Mouse (Mus musculus) small intestine, adult 2 months (tissue): ENCODE data around the gene Med31. TPM values are rescaled to one million over a fixed set of nuclear protein-coding genes. Genes with fewer than 3 reads are reported as not detected.
"Not testable (repeated sequence)": the region's sequence is repeated elsewhere in the genome, so short reads cannot be mapped to it uniquely, and the experiment has no call there.

ENCODE experiments used
- H3K27ac ChIP-seq: fragments of 200-500 bp; 2 replicates; pipeline ENCODE4 v1.5.1; 2012; ENCODE audit warnings: low read depth, low read length, control low read depth, inconsistent platforms; ENCODE audit not compliant: insufficient read depth
- H3K27me3 ChIP-seq: fragments of 200-500 bp; 2 replicates; pipeline ENCODE4 v1.6.1; 2012; ENCODE audit warnings: mild to moderate bottlenecking, moderate library complexity, low read length, inconsistent platforms; ENCODE audit not compliant: control insufficient read depth, insufficient read depth
- H3K36me3 ChIP-seq: fragments of 200-500 bp; 2 replicates; pipeline ENCODE4 v1.6.1; 2012; ENCODE audit warnings: mild to moderate bottlenecking, low read length, control low read depth, inconsistent platforms; ENCODE audit not compliant: control insufficient read depth, insufficient read depth
- H3K4me1 ChIP-seq: fragments of 200-500 bp; 2 replicates; pipeline ENCODE4 v1.6.1; 2012; ENCODE audit warnings: low read length, inconsistent platforms, mixed read lengths; ENCODE audit not compliant: control insufficient read depth, insufficient read depth, insufficient read length
- H3K4me3 ChIP-seq: fragments of 200-500 bp; 2 replicates; pipeline ENCODE4 v1.5.1; 2012; ENCODE audit warnings: low read depth, mild to moderate bottlenecking, control low read depth, inconsistent platforms, low read length, moderate library complexity
- CTCF ChIP-seq: fragments of 200-500 bp; IDR thresholded peaks from 2 replicates; pipeline ENCODE4 v1.5.1; 2012; ENCODE audit warnings: low read depth, mild to moderate bottlenecking, control low read depth, inconsistent platforms, low read length, moderate library complexity, mixed read lengths; ENCODE audit not compliant: insufficient replicate concordance, insufficient read length; ENCODE audit errors: extremely low read depth
- POLR2A ChIP-seq: fragments of 200-500 bp; IDR thresholded peaks from 2 replicates; pipeline ENCODE4 v1.6.1; 2012; ENCODE audit warnings: low read depth, mild to moderate bottlenecking, control low read depth, inconsistent platforms, low read length, moderate library complexity
- WGBS: fragments of 180-500 bp; shearing (Covaris S2); methylation state at CpG from one replicate; pipeline ENCODE4 v1.1.7; 2018; 5-methylcytosine and 5-hydroxymethylcytosine counted together
- polyA plus RNA-seq: library from polyadenylated mRNA; depleted of rRNA; stranded (reverse); fragments of >200 nt; gene quantifications from 2 replicates; pipeline ENCODE4 v1.2.3, GENCODE M21; 2012; rRNA removed

Gene Med31
- polyA plus RNA-seq, 1 experiment, result 3.7 TPM

GRCm38 (mm10) chr11:72176553-72176952 lies 38.8 kb downstream of the Med31 start:
- Histone ChIP-seq H3K27ac (no peak overlapping the region), H3K4me3 (no peak overlapping the region), H3K36me3 (peaks cover 34% of the 10 kb centered on the region), H3K4me1 (no peaks in the 10 kb centered on the region), H3K27me3 (no peaks in the 10 kb centered on the region)
- WGBS, result 85% methylated on average over 3 of the region's 3 CpGs
- TF ChIP-seq POLR2A (no peak), CTCF (no peak)

DNA sequence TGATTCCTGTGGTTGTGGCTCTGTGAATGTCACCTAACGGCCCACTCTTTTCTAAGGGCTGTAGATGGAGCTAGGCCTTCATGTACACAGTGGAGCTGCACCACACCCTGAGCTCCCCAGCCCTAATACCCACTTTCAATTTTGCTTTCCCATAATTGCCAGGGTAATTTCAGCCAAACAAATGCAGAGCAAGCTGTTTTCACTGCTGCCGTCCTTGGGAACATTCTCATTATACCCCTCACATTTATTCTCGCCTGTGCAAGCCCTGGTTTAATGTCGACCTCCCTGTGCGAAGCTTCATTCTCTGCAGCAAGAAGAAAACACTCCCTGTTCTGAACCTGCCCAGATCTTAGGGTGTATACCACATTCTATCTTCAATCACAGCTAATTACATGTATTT lies 39.4 kb downstream of the Med31 start:
- 93% methylated on average over 5 of the region's 5 CpGs for WGBS

DNA sequence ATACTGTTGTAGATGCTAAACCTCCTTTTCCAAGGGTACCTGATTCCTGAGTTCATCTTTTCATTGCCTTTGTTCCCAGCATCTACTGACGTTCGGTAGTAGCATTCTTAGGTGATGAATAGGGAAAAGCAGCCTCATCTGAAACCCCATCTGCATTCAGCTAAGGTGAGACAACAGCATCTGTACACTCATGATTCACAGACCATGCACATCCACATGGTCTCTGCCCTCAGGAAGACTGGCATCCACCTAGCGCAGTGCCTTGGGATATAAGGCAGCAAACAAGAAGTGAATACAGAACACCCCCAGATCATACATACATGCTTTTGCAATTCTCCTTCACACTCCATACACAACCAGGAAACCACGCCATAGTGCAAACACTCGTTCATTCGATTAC lies 40.7 kb downstream of the Med31 start:
- Histone ChIP-seq H3K4me1 (no peaks in the 10 kb centered on the region), H3K27ac (no peak overlapping the region), H3K4me3 (no peak overlapping the region), H3K27me3 (no peaks in the 10 kb centered on the region), H3K36me3 (peaks cover 32% of the 10 kb centered on the region)
- TF ChIP-seq CTCF (no peak), POLR2A (no peak)
- 93% methylated on average over 6 of the region's 6 CpGs for WGBS

More for the DNA sequence above, 39.4 kb downstream of the Med31 start:
- Histone ChIP-seq H3K27me3 (no peaks in the 10 kb centered on the region), H3K27ac (no peak overlapping the region), H3K4me1 (no peaks in the 10 kb centered on the region), H3K4me3 (no peak overlapping the region), H3K36me3 (peaks cover 33% of the 10 kb centered on the region)
- no peak for TF ChIP-seq POLR2A
- no peak for TF ChIP-seq CTCF

DNA sequence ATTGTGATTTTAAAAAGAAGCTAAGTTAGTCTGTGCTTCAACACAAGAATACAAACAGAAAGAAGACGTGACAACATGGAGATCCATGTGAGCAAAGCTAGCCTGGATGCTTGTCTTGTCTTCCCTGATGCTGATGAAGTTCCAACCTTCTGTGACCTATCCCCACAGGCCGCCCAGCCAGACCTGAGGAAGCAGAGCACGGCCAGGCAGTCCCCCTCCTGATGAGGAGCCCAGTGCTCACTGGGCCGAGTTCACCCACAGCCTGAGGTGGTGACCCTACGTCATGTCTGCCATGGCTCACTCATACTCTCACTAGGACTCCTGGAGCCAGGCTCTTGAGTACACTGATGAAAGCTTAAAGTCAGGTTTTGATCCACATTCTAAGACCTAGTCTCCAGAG lies 41.9 kb downstream of the Med31 start:
- WGBS, result 96% methylated on average over 5 of the region's 5 CpGs
- Histone ChIP-seq H3K27me3 (no peaks in the 10 kb centered on the region), H3K4me1 (no peaks in the 10 kb centered on the region), H3K27ac (no peak overlapping the region), H3K36me3 (peaks cover 32% of the 10 kb centered on the region), H3K4me3 (no peak overlapping the region)
- no peak for TF ChIP-seq CTCF
- no peak for TF ChIP-seq POLR2A

GRCm38 (mm10) chr11:72171906-72172305 lies 43.5 kb downstream of the Med31 start:
- peaks cover 27% of the 10 kb centered on the region for H3K36me3 ChIP-seq
- 79% methylated on average over 4 of the region's 4 CpGs for WGBS

GRCm38 (mm10) chr11:72169871-72170270 lies 45.5 kb downstream of the Med31 start:
- Histone ChIP-seq H3K4me1 (no peaks in the 10 kb centered on the region), H3K36me3 (peaks cover 30% of the 10 kb centered on the region), H3K27me3 (no peaks in the 10 kb centered on the region), H3K4me3 (no peak overlapping the region), H3K27ac (no peak overlapping the region)
- TF ChIP-seq POLR2A (no peak), CTCF (no peak)
- WGBS, result 81% methylated on average over 4 of the region's 4 CpGs

More at GRCm38 (mm10) chr11:72171906-72172305, 43.5 kb downstream of the Med31 start:
- H3K27ac ChIP-seq, H3K4me1 ChIP-seq, H3K27me3 ChIP-seq, H3K4me3 ChIP-seq: not testable (repeated sequence)

DNA sequence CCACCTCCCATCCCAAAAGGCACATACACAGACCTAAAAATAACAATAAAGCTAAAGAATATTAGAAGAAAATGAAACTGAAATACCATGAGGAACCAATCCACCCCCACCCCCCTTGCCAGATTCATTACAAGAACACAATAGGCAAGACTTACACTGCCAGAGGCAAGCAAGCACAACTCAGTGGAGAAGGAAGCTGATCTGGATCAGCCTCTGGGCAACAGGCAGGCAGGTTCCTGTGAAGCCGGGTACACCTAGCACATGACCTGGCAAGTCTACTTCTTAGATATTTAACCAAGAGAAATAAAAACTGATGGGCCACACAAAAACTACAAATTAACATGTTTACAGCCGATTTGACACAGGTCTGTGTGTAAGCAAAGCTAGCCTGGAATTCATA lies 52.2 kb downstream of the Med31 start:
- WGBS, result 91% methylated on average over 2 of the region's 2 CpGs
- TF ChIP-seq CTCF (no peak), POLR2A (no peak)
- Histone ChIP-seq H3K27ac (no peak overlapping the region), H3K4me3 (no peak overlapping the region), H3K36me3 (peaks cover 31% of the 10 kb centered on the region), H3K4me1 (no peaks in the 10 kb centered on the region), H3K27me3 (no peaks in the 10 kb centered on the region)

Other genes with a start within 250 kb of the Med31 start
- 0.11 and 0.14 TPM in 2 replicates for gene Aipl1, start 178.1 kb downstream of the Med31 start, polyA plus RNA-seq
- gene Pimreg, start 173.6 kb downstream of the Med31 start, polyA plus RNA-seq, result 0.81 and 1.4 TPM in 2 replicates
- gene Pitpnm3, start 79.8 kb downstream of the Med31 start, polyA plus RNA-seq, result 2.5 and 3.0 TPM in 2 replicates
- 0.19 TPM in 1 of 2 replicates, not detected in the other for gene Gm43951, start 8.8 kb downstream of the Med31 start, polyA plus RNA-seq
- gene 4933427D14Rik, start 8.1 kb downstream of the Med31 start, polyA plus RNA-seq, result 1.3 and 2.5 TPM in 2 replicates
- gene Txndc17, start 8.0 kb downstream of the Med31 start, polyA plus RNA-seq, result 40.3 and 86.5 TPM in 2 replicates
- gene Slc13a5, start 51.6 kb upstream of the Med31 start, polyA plus RNA-seq, result not detected in 2 replicates
- gene Xaf1, start 86.0 kb upstream of the Med31 start, polyA plus RNA-seq, result 7.6 and 28.3 TPM in 2 replicates
- not detected in 2 replicates for gene Fbxo39, start 98.9 kb upstream of the Med31 start, polyA plus RNA-seq
- not detected in 2 replicates for gene Tekt1, start 146.8 kb upstream of the Med31 start, polyA plus RNA-seq
- 2.9 and 3.6 TPM in 2 replicates for gene Smtnl2, start 196.1 kb upstream of the Med31 start, polyA plus RNA-seq
- gene Ggt6, start 219.9 kb upstream of the Med31 start, polyA plus RNA-seq, result 20.2 and 60.1 TPM in 2 replicates
- gene Mybbp1a, start 225.8 kb upstream of the Med31 start, polyA plus RNA-seq, result 17.6 and 25.0 TPM in 2 replicates